23 mouse cellular contexts compared by ENCODE assay signal in the genomic region with DNA sequence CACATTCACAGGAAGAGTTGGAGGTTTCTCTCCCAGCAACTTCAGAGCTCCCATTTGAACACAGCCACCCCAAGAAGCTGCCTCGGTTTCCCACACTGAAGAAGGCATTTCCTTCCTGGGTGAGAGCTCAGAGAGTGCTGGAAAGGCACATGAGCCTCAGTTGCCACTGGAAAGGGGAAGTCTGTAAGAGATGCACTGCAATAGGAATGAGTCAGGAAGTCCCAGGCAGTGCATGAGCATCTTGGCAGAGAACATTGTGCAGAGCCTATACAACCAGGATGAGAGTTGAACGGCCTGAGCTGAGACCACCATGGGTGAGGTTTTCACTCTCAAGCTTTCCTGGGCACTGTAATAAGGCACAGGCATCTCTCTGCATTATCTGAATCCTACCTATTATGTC.
"Had no signal": no experiment of that assay in that cellular context is flagged by ENCODE, and none has a peak within 500 bp of the region (broad histone marks: within the 10 kb centered on the region; RNA-seq: fewer than 3 reads in every experiment).

No protein-coding gene starts in this region.

- H3K27me3 ChIP-seq: liver, embryonic 15.5 days; lung, embryonic 15.5 days; midbrain, embryonic 13.5 days; neural tube, embryonic 12.5 days; neural tube, embryonic 15.5 days had no signal

- H3K9ac ChIP-seq: liver, embryonic 12.5 days; liver, embryonic 15.5 days; lung, embryonic 15.5 days; midbrain, embryonic 13.5 days; neural tube, embryonic 12.5 days; neural tube, embryonic 15.5 days had no signal

- H3K27ac ChIP-seq: kidney, postnatal 0 days; layer of hippocampus, adult 2 months; liver, embryonic 12.5 days; liver, embryonic 15.5 days; lung, embryonic 15.5 days; midbrain, embryonic 10.5 days; midbrain, embryonic 13.5 days; neural tube, embryonic 12.5 days; neural tube, embryonic 15.5 days; stomach, postnatal 0 days had no signal

- H3K4me2 ChIP-seq: liver, embryonic 12.5 days; liver, embryonic 15.5 days; lung, embryonic 15.5 days; midbrain, embryonic 13.5 days; neural tube, embryonic 12.5 days; neural tube, embryonic 15.5 days had no signal

- H3K9me3 ChIP-seq: liver, embryonic 12.5 days; liver, embryonic 15.5 days; lung, embryonic 15.5 days; megakaryocyte, embryonic 14.5 days; midbrain, embryonic 10.5 days; midbrain, embryonic 13.5 days; neural tube, embryonic 12.5 days; neural tube, embryonic 15.5 days had no signal

- H3K4me3 ChIP-seq: layer of hippocampus, adult 2 months; liver, embryonic 12.5 days; liver, embryonic 15.5 days; lung, embryonic 15.5 days; megakaryocyte, embryonic 14.5 days; midbrain, embryonic 10.5 days; midbrain, embryonic 13.5 days; neural tube, embryonic 12.5 days; neural tube, embryonic 15.5 days had no signal

- H3K4me1 ChIP-seq: liver, embryonic 15.5 days had no signal

- H3K36me3 ChIP-seq: liver, embryonic 12.5 days; liver, embryonic 15.5 days; lung, embryonic 15.5 days; midbrain, embryonic 10.5 days; midbrain, embryonic 13.5 days; neural tube, embryonic 12.5 days; neural tube, embryonic 15.5 days had no signal

- DNase-seq: kidney, adult 2 months; kidney, postnatal 25 days; layer of hippocampus, adult 9-11 months; liver; lung, adult 18-20 months; lung, postnatal 10 days; lung, postnatal 36 days; right cerebral cortex, adult 18-20 months; right cerebral cortex, postnatal 14 days; right cerebral cortex, postnatal 4 days; thymus, postnatal 25 days had no signal

- ATAC-seq: intestine, postnatal 0 days; liver, embryonic 12.5 days; midbrain, embryonic 13.5 days had no signal
